Mouse (Mus musculus): ENCODE measurements at regions not wholly inside any gene's neighbourhood (a gene's known extent, or its start where the extent isn't known, plus 50 kb on each side); places are given as distances from the start of the nearest gene placed in this dataset.

- DNase-seq (ENCODE audit: low spot score in 2 of 2) = no peak
Observed at GRCm38 (mm10) chr16:47289730-47290129, 791.4 kb upstream of the Nectin3 start.

- peak; percentile 1 to 44 for DNase-seq (ENCODE audit: low spot score in 2 of 2)
Observed at GRCm38 (mm10) chr16:47266744-47267686, 768.7 kb upstream of the Nectin3 start.

Measured in layer of hippocampus, adult 18-20 months (tissue).